Mouse (Mus musculus) ES-E14 (cell line): ENCODE results near the gene Tmem117.

Experiments used
- CHD2 ChIP-seq: IDR thresholded peaks from 2 replicates; pipeline ENCODE4 v1.6.1; 2014; ENCODE audit warnings: mild to moderate bottlenecking, low read depth, low read length, inconsistent platforms
- HCFC1 ChIP-seq: IDR thresholded peaks from 2 replicates; pipeline ENCODE4 v1.6.1; 2012; ENCODE audit warnings: low read length, inconsistent platforms, borderline replicate concordance; ENCODE audit not compliant: insufficient read depth
- MAFK ChIP-seq: IDR thresholded peaks from 2 replicates; pipeline ENCODE4 v1.6.1; 2014; ENCODE audit warnings: mild to moderate bottlenecking, low read depth, low read length, inconsistent platforms; ENCODE audit not compliant: insufficient read depth
- ZNF384 ChIP-seq: IDR thresholded peaks from 2 replicates; pipeline ENCODE4 v1.6.1; 2012; ENCODE audit warnings: low read depth, low read length, inconsistent platforms

DNA sequence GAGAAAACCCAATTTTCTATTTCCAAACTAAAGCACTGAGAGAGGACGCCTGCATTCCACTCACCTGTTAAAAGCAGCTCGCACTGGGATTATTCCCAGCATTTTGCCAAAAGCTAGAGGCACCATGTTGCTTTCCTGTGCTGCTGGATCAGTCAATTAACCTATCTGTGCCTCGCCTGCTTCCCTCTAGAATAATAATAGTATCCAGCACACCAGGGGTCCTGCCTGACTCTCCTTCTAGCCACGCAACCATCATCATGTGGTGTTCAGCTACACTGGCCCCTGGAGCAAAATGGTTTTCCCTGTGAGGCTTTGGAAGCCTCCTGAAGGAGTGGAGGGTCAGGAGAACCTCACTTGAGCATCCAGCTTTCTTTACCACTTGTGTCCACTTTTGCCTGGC, 502.4 kb downstream of the Tmem117 start:
- TF ChIP-seq HCFC1 = no peak
- TF ChIP-seq ZNF384 = no peak
- TF ChIP-seq CHD2 = no peak
- TF ChIP-seq MAFK = no peak
